Mouse (Mus musculus) left cerebral cortex, adult 2 months (tissue): ENCODE results near the gene Exd2. TPM values are rescaled to one million over a fixed set of nuclear protein-coding genes. Genes with fewer than 3 reads are reported as not detected.

Experiments
- DNase-seq, 2 experiments: peaks; one replicate each; pipeline ENCODE4 v3.0.0; 2021 to 2022; ENCODE audit warnings: low spot score in 2 of 2, mixed read lengths in 1 of 2; ENCODE audit errors: extremely low spot score in 1 of 2
- H3K27ac ChIP-seq: fragments of 200-600 bp; 2 replicates; pipeline ENCODE4 v1.8.1; 2022
- H3K4me3 ChIP-seq: fragments of 200-600 bp; 2 replicates; pipeline ENCODE4 v1.8.1; 2022
- CTCF ChIP-seq: fragments of 200-600 bp; IDR thresholded peaks from 2 replicates; pipeline ENCODE4 v1.8.1; 2022; ENCODE audit warnings: antibody characterized with exemption, mild to moderate bottlenecking, moderate library complexity
- intact Hi-C: fragments of 180-260 bp; cut with DNase I; formaldehyde crosslinking; loops from one replicate; pipeline ENCODE4 v1.15.1; 2025
- long read RNA-seq, 2 experiments: library from polyadenylated mRNA; stranded (forward); transcript quantifications; one replicate each; pipeline ENCODE4 v2.0.0; 2021; ENCODE audit warnings: borderline mapping rate in 2 of 2
- total RNA-seq, 2 experiments: library from RNA; stranded (reverse); gene quantifications; 2 replicates each; pipeline ENCODE4 v1.2.3; 2021

Gene Exd2
- 100 to 1,000 TPM; 138 to 142 TPM for total RNA-seq
- long read RNA-seq, experiment 1, full-length matches to known transcripts = 89 of 138 reads
- long read RNA-seq, experiment 1, partial matches to known transcripts = 6 of 138 reads
- long read RNA-seq, experiment 1, other reads (novel, unspliced or antisense) = 43 of 138 reads
- long read RNA-seq, experiment 2, full-length matches to known transcripts = 77 of 170 reads
- long read RNA-seq, experiment 2, partial matches to known transcripts = 11 of 170 reads
- long read RNA-seq, experiment 2, other reads (novel, unspliced or antisense) = 82 of 170 reads

GRCm38 (mm10) chr12:80462942-80463651 is at the start of gene Exd2:
Exd2 (plus strand) TSS chr12:80463095.
- Histone ChIP-seq H3K4me3 (peak within 1 kb of the TSS; percentile 80), H3K27ac (peak within 1 kb of the TSS; percentile 95)
- intact Hi-C loops = loop anchor here (1.0 to 10.0 kb wide), 2 partner anchors 27 to 308 kb away; partner anchors contain the start of gene Dcaf5
- TF ChIP-seq CTCF = peak; percentile 34
- DNase-seq = peak; percentile 90 to 93

- no peak for DNase-seq
- intact Hi-C loops = no loop called here
- Histone ChIP-seq H3K4me3 (no peak overlapping the region), H3K27ac (no peak overlapping the region)
- TF ChIP-seq CTCF = no peak
These were observed 47.8 kb upstream of the Exd2 start for GRCm38 (mm10) chr12:80415100-80415499.

- TF ChIP-seq CTCF = no peak
- intact Hi-C loops = no loop called here
- no peak overlapping the region for H3K27ac ChIP-seq
- H3K4me3 ChIP-seq = no peak overlapping the region
- DNase-seq = no peak
These were observed 35.2 kb upstream of the Exd2 start for GRCm38 (mm10) chr12:80427683-80428082.

GRCm38 (mm10) chr12:80433266-80433665 is 29.6 kb upstream of the Exd2 start:
- H3K27ac ChIP-seq = no peak overlapping the region
- intact Hi-C loops = no loop called here
- no peak for DNase-seq
- TF ChIP-seq CTCF = no peak
- H3K4me3 ChIP-seq = no peak overlapping the region

GRCm38 (mm10) chr12:80434601-80434960 is 28.3 kb upstream of the Exd2 start:
- peak in 1 of 2 experiments; percentile 18 for DNase-seq
- H3K4me3 ChIP-seq = peak overlapping the region; percentile 96
- intact Hi-C loops = no loop called here
- H3K27ac ChIP-seq = peak overlapping the region; percentile 96
- TF ChIP-seq CTCF = no peak

- peak; percentile 15; the same call in 1 of the 2 replicates for TF ChIP-seq CTCF
- intact Hi-C loops = no loop called here
- peak; percentile 65 for DNase-seq
These were observed 27.8 kb upstream of the Exd2 start for GRCm38 (mm10) chr12:80434961-80435691.

GRCm38 (mm10) chr12:80435887-80436286 is 27.0 kb upstream of the Exd2 start:
- no peak for DNase-seq
- intact Hi-C loops = loop anchor here (1.0 kb wide), 1 partner anchor 27 kb away; the partner anchor contains the start of gene Exd2

More at GRCm38 (mm10) chr12:80434961-80435691, 27.8 kb upstream of the Exd2 start:
- Histone ChIP-seq H3K27ac (peak overlapping the region; percentile 96), H3K4me3 (peak overlapping the region; percentile 96)

GRCm38 (mm10) chr12:80436336-80436976 is 26.4 kb upstream of the Exd2 start, which contains the start of gene Dcaf5:
Dcaf5 (minus strand) TSS chr12:80436601.
- peak; percentile 75 to 79 for DNase-seq
- TF ChIP-seq CTCF = no peak
- peak within 1 kb of the TSS; percentile 96 for H3K4me3 ChIP-seq
- peak within 1 kb of the TSS; percentile 96 for H3K27ac ChIP-seq
- intact Hi-C loops = loop anchor here (1.0 kb wide), 1 partner anchor 27 kb away; the partner anchor contains the start of gene Exd2

More at GRCm38 (mm10) chr12:80435887-80436286, 27.0 kb upstream of the Exd2 start:
- no peak for TF ChIP-seq CTCF
- peak overlapping the region; percentile 96 for H3K4me3 ChIP-seq
- H3K27ac ChIP-seq = peak overlapping the region; percentile 96

GRCm38 (mm10) chr12:80437051-80437675 is 25.7 kb upstream of the Exd2 start:
- peak overlapping the region; percentile 96 for H3K4me3 ChIP-seq
- no peak for TF ChIP-seq CTCF
- DNase-seq = no peak
- intact Hi-C loops = no loop called here
- H3K27ac ChIP-seq = peak overlapping the region; percentile 96; the same call in 1 of the 2 replicates

- peak; percentile 42 for TF ChIP-seq CTCF
- H3K27ac ChIP-seq = no peak overlapping the region
- intact Hi-C loops = no loop called here
- H3K4me3 ChIP-seq = no peak overlapping the region
- DNase-seq = no peak
These were observed 21.9 kb upstream of the Exd2 start for GRCm38 (mm10) chr12:80440957-80441356.
